Mouse (Mus musculus): Measurements from ENCODE around the gene Zbtb16. TPM values are rescaled to one million over a fixed set of nuclear protein-coding genes. Genes with fewer than 3 reads are reported as not detected.

Gene Zbtb16
- polyA plus RNA-seq, 1 experiment = 1.8 TPM

- Histone ChIP-seq H3K27me3 (ENCODE audit: control insufficient read depth, insufficient read depth, low read length) (peaks cover 26% of the 10 kb centered on the region), H3K4me3 (ENCODE audit: low read depth, low read length) (peak overlapping the region; percentile 79), H3K36me3 (ENCODE audit: control insufficient read depth, insufficient read depth, low read length) (no peaks in the 10 kb centered on the region), H3K27ac (ENCODE audit: insufficient read depth, low read depth, low read length) (no peak overlapping the region; the same call in 1 of the 2 replicates), H3K4me1 (ENCODE audit: control insufficient read depth, insufficient read depth, insufficient read length, low read length) (peaks cover 10% of the 10 kb centered on the region; the same call in 1 of the 2 replicates)
- 2% methylated on average over 65 of the region's 65 CpGs for WGBS
- TF ChIP-seq POLR2A (IDR thresholded peaks at IDR 0.05; ENCODE audit: low read depth, low read length) (no peak), CTCF (IDR thresholded peaks at IDR 0.05; ENCODE audit: extremely low read depth, insufficient read length, insufficient replicate concordance, low read depth, low read length) (no peak)
These were observed 1.2 kb downstream of the Zbtb16 start for GRCm38 (mm10) chr9:48834541-48835411.

GRCm38 (mm10) chr9:48834006-48834405, 2.0 kb downstream of the Zbtb16 start:
- Histone ChIP-seq H3K4me1 (ENCODE audit: control insufficient read depth, insufficient read depth, insufficient read length, low read length) (peaks cover 10% of the 10 kb centered on the region; the same call in 1 of the 2 replicates), H3K27ac (ENCODE audit: insufficient read depth, low read depth, low read length) (no peak overlapping the region), H3K36me3 (ENCODE audit: control insufficient read depth, insufficient read depth, low read length) (no peaks in the 10 kb centered on the region), H3K4me3 (ENCODE audit: low read depth, low read length) (peak overlapping the region; percentile 79; the same call in 1 of the 2 replicates), H3K27me3 (ENCODE audit: control insufficient read depth, insufficient read depth, low read length) (peaks cover 26% of the 10 kb centered on the region)
- no peak for TF ChIP-seq POLR2A (IDR thresholded peaks at IDR 0.05; ENCODE audit: low read depth, low read length)
- WGBS = 43% methylated on average over 4 of the region's 4 CpGs

- no peak for TF ChIP-seq POLR2A (IDR thresholded peaks at IDR 0.05; ENCODE audit: low read depth, low read length)
- no peak for TF ChIP-seq CTCF (IDR thresholded peaks at IDR 0.05; ENCODE audit: extremely low read depth, insufficient read length, insufficient replicate concordance, low read depth, low read length)
- WGBS = 97% methylated on average over 11 of the region's 11 CpGs
- Histone ChIP-seq H3K27me3 (ENCODE audit: control insufficient read depth, insufficient read depth, low read length) (peaks cover 26% of the 10 kb centered on the region), H3K27ac (ENCODE audit: insufficient read depth, low read depth, low read length) (no peak overlapping the region), H3K36me3 (ENCODE audit: control insufficient read depth, insufficient read depth, low read length) (no peaks in the 10 kb centered on the region), H3K4me3 (ENCODE audit: low read depth, low read length) (no peak overlapping the region), H3K4me1 (ENCODE audit: control insufficient read depth, insufficient read depth, insufficient read length, low read length) (peaks cover 10% of the 10 kb centered on the region; the same call in 1 of the 2 replicates)
These were observed 2.5 kb downstream of the Zbtb16 start for GRCm38 (mm10) chr9:48833493-48833892.

- 94% methylated on average over 20 of the region's 20 CpGs for WGBS
- no peak overlapping the region for H3K4me3 ChIP-seq (ENCODE audit: low read depth, low read length)
- H3K27me3 ChIP-seq (ENCODE audit: control insufficient read depth, insufficient read depth, low read length) = peaks cover 26% of the 10 kb centered on the region
- no peak for TF ChIP-seq CTCF (IDR thresholded peaks at IDR 0.05; ENCODE audit: extremely low read depth, insufficient read length, insufficient replicate concordance, low read depth, low read length)
- TF ChIP-seq POLR2A (IDR thresholded peaks at IDR 0.05; ENCODE audit: low read depth, low read length) = no peak
- no peaks in the 10 kb centered on the region for H3K36me3 ChIP-seq (ENCODE audit: control insufficient read depth, insufficient read depth, low read length)
- H3K27ac ChIP-seq (ENCODE audit: insufficient read depth, low read depth, low read length) = no peak overlapping the region
- peaks cover 4% of the 10 kb centered on the region; the same call in 1 of the 2 replicates for H3K4me1 ChIP-seq (ENCODE audit: control insufficient read depth, insufficient read depth, insufficient read length, low read length)
These were observed 3.4 kb downstream of the Zbtb16 start for GRCm38 (mm10) chr9:48832473-48833100.

- Histone ChIP-seq H3K4me1 (ENCODE audit: control insufficient read depth, insufficient read depth, insufficient read length, low read length) (peaks cover 4% of the 10 kb centered on the region; the same call in 1 of the 2 replicates), H3K36me3 (ENCODE audit: control insufficient read depth, insufficient read depth, low read length) (no peaks in the 10 kb centered on the region), H3K4me3 (ENCODE audit: low read depth, low read length) (no peak overlapping the region), H3K27ac (ENCODE audit: insufficient read depth, low read depth, low read length) (no peak overlapping the region), H3K27me3 (ENCODE audit: control insufficient read depth, insufficient read depth, low read length) (peaks cover 22% of the 10 kb centered on the region)
- WGBS = 90% methylated on average over 23 of the region's 23 CpGs
- no peak for TF ChIP-seq CTCF (IDR thresholded peaks at IDR 0.05; ENCODE audit: extremely low read depth, insufficient read length, insufficient replicate concordance, low read depth, low read length)
- TF ChIP-seq POLR2A (IDR thresholded peaks at IDR 0.05; ENCODE audit: low read depth, low read length) = no peak
These were observed 4.2 kb downstream of the Zbtb16 start for GRCm38 (mm10) chr9:48831560-48832460.

- no peak overlapping the region for H3K4me3 ChIP-seq (ENCODE audit: low read depth, low read length)
- TF ChIP-seq POLR2A (IDR thresholded peaks at IDR 0.05; ENCODE audit: low read depth, low read length) = no peak
- no peak for TF ChIP-seq CTCF (IDR thresholded peaks at IDR 0.05; ENCODE audit: extremely low read depth, insufficient read length, insufficient replicate concordance, low read depth, low read length)
- no peak overlapping the region for H3K27ac ChIP-seq (ENCODE audit: insufficient read depth, low read depth, low read length)
- peaks cover 4% of the 10 kb centered on the region; the same call in 1 of the 2 replicates for H3K4me1 ChIP-seq (ENCODE audit: control insufficient read depth, insufficient read depth, insufficient read length, low read length)
- WGBS = 81% methylated on average over 7 of the region's 7 CpGs
- no peaks in the 10 kb centered on the region for H3K27me3 ChIP-seq (ENCODE audit: control insufficient read depth, insufficient read depth, low read length)
- no peaks in the 10 kb centered on the region for H3K36me3 ChIP-seq (ENCODE audit: control insufficient read depth, insufficient read depth, low read length)
These were observed 7.2 kb downstream of the Zbtb16 start for GRCm38 (mm10) chr9:48828839-48829238.
